Mouse (Mus musculus) skeletal muscle tissue, adult 2 months (tissue): ENCODE data around the gene Copz1.
A peak's percentile ranks its signal among the peaks of the same experiment; 100 is the strongest.

Experiments used
- DNase-seq: peaks from one replicate; pipeline ENCODE4 v3.0.0-alpha.2; 2012; ENCODE audit warnings: low read depth, low spot score

Gene Copz1

GRCm38 (mm10) chr15:103292673-103293345 is 20.3 kb downstream of the Copz1 start:
- no peak for DNase-seq

GRCm38 (mm10) chr15:103293375-103293774 is 20.9 kb downstream of the Copz1 start:
- DNase-seq: no peak

- DNase-seq: no peak
Observed at GRCm38 (mm10) chr15:103294649-103295048, 22.1 kb downstream of the Copz1 start.

- no peak for DNase-seq
Observed at GRCm38 (mm10) chr15:103295851-103296250, 23.3 kb downstream of the Copz1 start.

GRCm38 (mm10) chr15:103297313-103297712 is 24.8 kb downstream of the Copz1 start:
- no peak for DNase-seq

- no peak for DNase-seq
Observed at GRCm38 (mm10) chr15:103298026-103298425, 25.5 kb downstream of the Copz1 start.

- no peak for DNase-seq
Observed at GRCm38 (mm10) chr15:103298861-103299616, 26.5 kb downstream of the Copz1 start.

- DNase-seq: no peak
Observed at GRCm38 (mm10) chr15:103299644-103300043, 27.1 kb downstream of the Copz1 start.

GRCm38 (mm10) chr15:103300067-103300471 is 27.6 kb downstream of the Copz1 start:
- no peak for DNase-seq

- no peak for DNase-seq
Observed at GRCm38 (mm10) chr15:103300560-103300959, 28.0 kb downstream of the Copz1 start.

GRCm38 (mm10) chr15:103301046-103301445 is 28.5 kb downstream of the Copz1 start:
- no peak for DNase-seq

GRCm38 (mm10) chr15:103301547-103302340 is 29.2 kb downstream of the Copz1 start:
- no peak for DNase-seq

- no peak for DNase-seq
Observed at GRCm38 (mm10) chr15:103302341-103303021, 30.0 kb downstream of the Copz1 start.

- no peak for DNase-seq
Observed at GRCm38 (mm10) chr15:103303916-103304615, 31.6 kb downstream of the Copz1 start.

- no peak for DNase-seq
Observed at GRCm38 (mm10) chr15:103304616-103304969, 32.1 kb downstream of the Copz1 start.

GRCm38 (mm10) chr15:103305070-103305678 is 32.7 kb downstream of the Copz1 start:
- peak; percentile 98 for DNase-seq

GRCm38 (mm10) chr15:103305792-103306645 is 33.5 kb downstream of the Copz1 start:
- DNase-seq: no peak

GRCm38 (mm10) chr15:103307125-103307524 is 34.6 kb downstream of the Copz1 start:
- peak; percentile 93 for DNase-seq

- DNase-seq: no peak
Observed at GRCm38 (mm10) chr15:103308056-103308875, 35.8 kb downstream of the Copz1 start.
